Mouse (Mus musculus) midbrain, embryonic 13.5 days (tissue): ENCODE measurements around the gene Fhdc1. TPM values are rescaled to one million over a fixed set of nuclear protein-coding genes. Genes with fewer than 3 reads are reported as not detected.

ENCODE experiments used
- ATAC-seq: fragments of 200-750 bp; cut with Nextera tagmentation; 2 replicates; pipeline ENCODE4 v1.8.0; 2017; ENCODE audit warnings: mild to moderate bottlenecking, moderate TSS enrichment, moderate library complexity
- H3K27ac ChIP-seq: fragments of 300-500 bp; sonication (generic); 2 replicates; pipeline ENCODE4 v1.5.1; 2015; ENCODE audit warnings: inconsistent platforms, mild to moderate bottlenecking, moderate library complexity
- H3K27me3 ChIP-seq: fragments of 300-500 bp; sonication (generic); 2 replicates; pipeline ENCODE4 v1.6.1; 2015; ENCODE audit warnings: mild to moderate bottlenecking, inconsistent platforms
- H3K36me3 ChIP-seq: fragments of 300-500 bp; sonication (generic); 2 replicates; pipeline ENCODE4 v1.6.1; 2015; ENCODE audit warnings: mild to moderate bottlenecking, inconsistent platforms
- H3K4me1 ChIP-seq: fragments of 300-500 bp; sonication (generic); replicated peaks from 2 replicates; pipeline ENCODE4 v1.6.1; 2015; ENCODE audit warnings: inconsistent platforms
- H3K4me2 ChIP-seq: fragments of 300-500 bp; sonication (generic); replicated peaks from 2 replicates; pipeline ENCODE4 v1.6.1; 2015; ENCODE audit warnings: moderate library complexity, mild to moderate bottlenecking, inconsistent platforms
- H3K4me3 ChIP-seq: fragments of 300-500 bp; sonication (generic); replicated peaks from 2 replicates; pipeline ENCODE4 v1.5.1; 2015; ENCODE audit warnings: mild to moderate bottlenecking, inconsistent platforms
- H3K9ac ChIP-seq: fragments of 300-500 bp; sonication (generic); replicated peaks from 2 replicates; pipeline ENCODE4 v1.6.1; 2015; ENCODE audit warnings: mild to moderate bottlenecking, inconsistent platforms
- H3K9me3 ChIP-seq: fragments of 300-500 bp; sonication (generic); 2 replicates; pipeline ENCODE4 v1.6.1; 2016; ENCODE audit warnings: mild to moderate bottlenecking, inconsistent platforms
- WGBS: fragments of 180-500 bp; shearing (Covaris S2); methylation state at CpG from one replicate; pipeline ENCODE4 v1.1.7; 2015; 5-methylcytosine and 5-hydroxymethylcytosine counted together
- polyA plus RNA-seq: library from polyadenylated mRNA; unstranded; fragments of >200 nt; fragmentation: Nextera tagmentation; extraction: Ambion mirVana; gene quantifications from 2 replicates; pipeline ENCODE4 v1.2.1, GENCODE M21; 2015

The Fhdc1 gene
- polyA plus RNA-seq, 1 experiment from 2014 or later, result 3.5 TPM

DNA sequence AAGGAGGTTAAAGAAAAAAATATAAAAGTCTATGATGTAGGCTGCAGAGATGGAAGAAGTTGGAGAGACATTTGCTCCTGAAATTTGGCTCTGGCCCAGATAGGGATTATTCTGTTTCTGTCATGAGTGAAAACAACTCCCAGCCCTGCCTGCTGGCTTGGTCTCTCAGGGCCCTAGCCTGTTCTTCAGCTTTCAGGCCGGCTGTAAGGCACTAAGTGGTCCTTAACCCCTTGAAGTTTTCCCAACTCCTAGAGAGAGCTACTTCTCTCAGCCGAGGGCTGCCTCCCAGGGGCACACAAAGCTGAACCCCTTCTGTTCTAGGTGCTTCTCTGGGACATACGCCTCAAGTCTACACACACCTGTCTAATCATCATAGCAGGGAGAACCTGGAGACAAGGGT, 7.7 kb downstream of the Fhdc1 start:
- peaks cover 18% of the 10 kb centered on the region for H3K4me1 ChIP-seq
- peaks cover 21% of the 10 kb centered on the region for H3K27me3 ChIP-seq
- no peak overlapping the region for H3K4me3 ChIP-seq
- H3K9me3 ChIP-seq, result no peaks in the 10 kb centered on the region
- no peak overlapping the region for H3K27ac ChIP-seq
- no peaks in the 10 kb centered on the region for H3K36me3 ChIP-seq
- H3K9ac ChIP-seq, result no peak overlapping the region
- ATAC-seq, result no peak
- H3K4me2 ChIP-seq, result no peak overlapping the region
- WGBS, result 47% methylated on average over 3 of the region's 3 CpGs

DNA sequence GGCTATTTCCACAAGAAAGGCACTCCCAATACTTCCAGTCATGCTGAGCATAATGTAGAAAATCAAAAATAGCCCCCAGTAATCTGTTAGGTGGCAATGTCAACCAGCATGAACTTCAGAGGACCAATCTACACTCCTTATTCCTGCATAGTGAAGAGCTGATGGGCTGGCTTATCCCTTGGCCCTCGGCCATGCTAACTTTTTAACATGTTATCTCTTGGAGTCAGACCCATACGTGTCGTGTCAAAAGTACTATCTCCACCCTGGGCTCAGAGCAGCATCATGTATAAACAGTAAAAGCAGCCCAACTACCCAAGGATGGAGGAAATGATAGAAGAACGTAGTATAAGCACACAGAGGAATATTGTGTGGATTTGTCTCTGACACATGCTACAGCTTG, 9.1 kb downstream of the Fhdc1 start:
- ATAC-seq, result no peak
- WGBS, result 89% methylated on average over 4 of the region's 4 CpGs
- no peak overlapping the region for H3K27ac ChIP-seq

DNA sequence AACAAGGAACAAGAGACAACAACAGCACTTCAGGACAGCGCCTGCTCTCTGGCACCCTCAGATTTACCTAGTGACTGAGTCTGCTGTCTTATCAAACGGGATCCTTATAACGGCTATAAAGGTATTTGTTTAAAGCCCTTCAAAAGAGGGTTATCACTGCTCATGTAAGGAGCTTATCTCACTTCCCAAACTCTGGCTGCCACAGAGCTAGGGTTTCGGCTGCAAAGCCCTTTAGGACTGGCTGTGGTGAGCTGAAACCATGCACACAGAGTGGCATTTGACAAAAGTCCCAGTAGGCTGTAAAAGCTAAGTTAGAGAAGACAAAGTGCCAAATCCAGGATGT, 12.1 kb downstream of the Fhdc1 start:
- 19% methylated on average over 4 of the region's 4 CpGs for WGBS
- Histone ChIP-seq H3K4me2 (no peak overlapping the region), H3K4me1 (peaks cover 16% of the 10 kb centered on the region), H3K27me3 (no peaks in the 10 kb centered on the region), H3K9ac (no peak overlapping the region), H3K4me3 (no peak overlapping the region), H3K27ac (no peak overlapping the region), H3K36me3 (no peaks in the 10 kb centered on the region), H3K9me3 (no peaks in the 10 kb centered on the region)
- ATAC-seq, result no peak

More for the DNA sequence above, 9.1 kb downstream of the Fhdc1 start:
- no peaks in the 10 kb centered on the region for H3K9me3 ChIP-seq
- H3K4me3 ChIP-seq, result no peak overlapping the region
- H3K9ac ChIP-seq, result no peak overlapping the region
- no peaks in the 10 kb centered on the region for H3K36me3 ChIP-seq
- H3K4me1 ChIP-seq, result peaks cover 20% of the 10 kb centered on the region
- no peak overlapping the region for H3K4me2 ChIP-seq
- peaks cover 9% of the 10 kb centered on the region; the same call in 1 of the 2 replicates for H3K27me3 ChIP-seq

DNA sequence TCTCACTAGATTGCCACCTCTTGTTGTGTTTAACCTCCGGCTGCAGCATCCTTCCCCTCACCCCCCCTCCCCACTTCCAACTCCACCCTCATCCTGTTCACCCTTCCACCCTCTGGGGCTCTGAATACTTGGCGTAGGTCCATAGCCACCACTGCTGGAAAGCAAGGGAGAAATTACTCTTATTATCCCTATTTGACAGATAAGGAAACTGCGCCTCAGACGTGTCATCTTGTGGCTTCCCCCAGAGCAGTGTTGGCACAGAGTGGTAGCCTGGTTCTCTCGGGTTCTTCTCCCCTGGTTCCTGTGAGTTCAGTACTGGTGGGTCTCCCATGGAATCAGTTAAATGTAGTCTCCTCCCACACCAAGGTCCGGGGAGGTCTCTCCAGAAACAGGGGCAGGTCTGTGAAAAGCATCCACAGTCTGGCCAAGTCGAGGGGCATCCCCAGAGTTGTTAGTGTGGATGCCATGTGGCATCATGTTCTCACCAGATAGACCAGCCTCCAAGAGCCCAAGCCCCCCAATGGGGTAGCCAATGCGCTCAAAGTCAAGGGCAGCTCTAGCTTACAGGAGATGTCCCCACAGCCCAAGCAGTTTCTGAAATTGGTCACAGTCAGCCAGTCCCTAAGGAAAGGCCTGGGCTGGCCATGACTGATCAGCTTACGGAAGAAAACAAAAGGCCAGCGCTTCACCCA, 12.7 kb downstream of the Fhdc1 start:
- Histone ChIP-seq H3K4me1 (peaks cover 13% of the 10 kb centered on the region), H3K4me2 (no peak overlapping the region), H3K4me3 (no peak overlapping the region), H3K9me3 (no peaks in the 10 kb centered on the region), H3K36me3 (no peaks in the 10 kb centered on the region), H3K9ac (no peak overlapping the region), H3K27ac (no peak overlapping the region), H3K27me3 (no peaks in the 10 kb centered on the region)
- WGBS, result 56% methylated on average over 10 of the region's 10 CpGs
- ATAC-seq, result peak; percentile 43; the same call in 1 of the 2 replicates

DNA sequence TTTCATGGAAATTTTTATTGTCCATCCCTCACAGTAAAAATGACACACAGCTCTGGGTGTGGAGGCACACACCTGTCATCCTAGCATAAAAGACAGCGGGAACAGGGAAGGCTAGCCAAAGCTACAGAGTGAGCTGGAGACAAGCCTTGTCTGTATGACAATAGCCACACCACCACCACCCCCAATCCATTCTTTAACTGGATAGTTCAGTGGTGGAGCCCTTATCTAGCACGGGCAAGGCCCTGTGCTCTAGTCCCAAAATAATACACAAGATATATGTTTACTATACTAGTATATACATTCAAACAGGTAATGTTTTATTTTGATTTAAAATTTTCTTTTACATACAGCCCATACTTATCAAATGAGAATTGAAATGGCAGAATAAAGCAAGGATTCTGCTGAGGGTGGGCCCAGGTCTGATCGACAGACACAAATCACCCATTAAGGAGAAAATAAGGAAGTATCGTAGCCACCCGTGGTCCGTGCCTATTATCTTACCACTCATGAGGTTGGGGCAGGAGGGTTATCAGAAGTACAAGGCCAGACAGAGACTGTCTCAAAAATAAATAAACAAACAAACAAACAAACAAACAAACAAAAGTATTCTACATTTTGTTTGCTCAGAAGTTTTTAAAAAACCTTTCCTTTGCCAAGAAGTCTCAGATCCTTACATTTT, 14.3 kb downstream of the Fhdc1 start:
- Histone ChIP-seq H3K27ac (no peak overlapping the region), H3K9me3 (no peaks in the 10 kb centered on the region), H3K36me3 (no peaks in the 10 kb centered on the region), H3K4me1 (peaks cover 25% of the 10 kb centered on the region), H3K9ac (no peak overlapping the region), H3K4me2 (no peak overlapping the region), H3K4me3 (no peak overlapping the region), H3K27me3 (0 out of 2 replicates have a peak, but pooled peaks cover 2% of the 10 kb centered on the region)
- no peak for ATAC-seq
- WGBS, result 78% methylated on average over 6 of the region's 6 CpGs

DNA sequence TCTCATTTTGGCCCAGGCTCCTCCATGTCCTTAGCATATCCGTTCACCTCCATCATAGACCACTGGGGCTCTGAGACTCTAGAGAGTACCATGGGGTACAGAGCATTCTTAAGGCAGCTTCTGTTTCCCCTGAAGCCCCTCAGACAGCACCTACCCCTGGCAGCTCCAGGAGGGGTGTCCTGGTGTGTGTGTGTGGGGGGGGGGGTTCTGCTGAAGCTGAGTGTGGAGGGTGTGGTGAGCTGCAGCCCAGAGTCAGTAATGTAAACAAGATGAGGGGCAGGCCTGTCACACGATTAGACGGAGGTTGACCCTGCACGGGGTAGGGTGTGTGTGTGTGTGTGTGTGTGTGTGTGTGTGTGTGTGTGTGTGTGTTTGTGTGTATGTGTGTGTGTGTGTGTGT, 18.5 kb downstream of the Fhdc1 start:
- H3K27ac ChIP-seq, result no peak overlapping the region
- ATAC-seq, result peak; percentile 69; the same call in 1 of the 2 replicates
- H3K27me3 ChIP-seq, result 0 out of 2 replicates have a peak, but pooled peaks cover 6% of the 10 kb centered on the region
- peaks cover 21% of the 10 kb centered on the region for H3K4me1 ChIP-seq
- H3K4me3 ChIP-seq, result no peak overlapping the region
- no peaks in the 10 kb centered on the region for H3K9me3 ChIP-seq
- no peaks in the 10 kb centered on the region for H3K36me3 ChIP-seq
- no peak overlapping the region for H3K4me2 ChIP-seq
- H3K9ac ChIP-seq, result no peak overlapping the region
- 35% methylated on average over 4 of the region's 4 CpGs for WGBS

DNA sequence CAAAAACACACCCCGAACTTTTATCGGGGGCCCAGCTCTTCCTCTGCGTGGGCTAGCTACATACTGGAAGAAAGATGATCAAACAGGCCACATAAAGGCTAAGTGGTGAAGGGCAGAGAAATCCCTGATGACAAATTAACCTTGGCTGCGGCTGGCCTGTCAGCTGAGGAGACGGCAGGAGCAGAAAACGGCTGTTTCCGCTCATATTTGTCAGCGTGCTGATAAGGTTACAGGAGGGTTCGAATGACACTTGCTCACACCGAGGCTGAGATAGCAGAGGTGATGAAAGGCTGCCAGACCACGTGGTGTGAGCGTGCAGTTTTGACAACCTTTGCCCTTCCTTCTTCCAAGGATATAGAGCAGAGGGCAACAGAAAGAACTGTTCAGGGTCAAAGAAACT, 19.3 kb downstream of the Fhdc1 start:
- no peak overlapping the region for H3K4me2 ChIP-seq
- H3K36me3 ChIP-seq, result no peaks in the 10 kb centered on the region
- H3K9ac ChIP-seq, result no peak overlapping the region
- H3K27me3 ChIP-seq, result 0 out of 2 replicates have a peak, but pooled peaks cover 6% of the 10 kb centered on the region
- 38% methylated on average over 12 of the region's 12 CpGs for WGBS
- 0 out of 2 replicates have a peak, but pooled peaks have one; percentile 26 for ATAC-seq
- no peaks in the 10 kb centered on the region for H3K9me3 ChIP-seq
- H3K4me1 ChIP-seq, result peaks cover 21% of the 10 kb centered on the region
- H3K27ac ChIP-seq, result no peak overlapping the region
- H3K4me3 ChIP-seq, result no peak overlapping the region

DNA sequence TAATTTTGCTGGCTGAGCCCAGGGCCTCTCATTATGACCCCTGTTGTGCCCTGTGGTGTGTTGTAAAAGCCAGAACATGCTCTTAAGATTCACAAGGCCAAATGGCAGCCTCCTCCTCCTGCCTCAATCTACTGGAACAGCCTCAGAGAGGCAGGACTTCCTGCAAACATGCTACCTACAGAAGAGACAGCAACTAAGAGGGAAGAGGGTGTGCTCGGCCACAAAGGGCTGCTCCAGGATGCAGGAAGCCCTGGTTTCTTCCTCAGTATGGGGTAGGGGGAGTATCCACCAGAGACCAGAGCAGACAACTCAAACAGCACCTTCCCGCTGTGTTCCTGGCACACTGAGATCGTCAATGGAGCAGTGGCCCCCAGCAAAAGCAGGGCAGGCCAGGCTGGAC, 19.7 kb downstream of the Fhdc1 start:
- Histone ChIP-seq H3K27ac (no peak overlapping the region), H3K27me3 (0 out of 2 replicates have a peak, but pooled peaks cover 6% of the 10 kb centered on the region), H3K9me3 (no peaks in the 10 kb centered on the region), H3K9ac (no peak overlapping the region), H3K4me1 (peaks cover 21% of the 10 kb centered on the region), H3K36me3 (no peaks in the 10 kb centered on the region), H3K4me3 (no peak overlapping the region), H3K4me2 (no peak overlapping the region)
- no peak for ATAC-seq
- WGBS, result 38% methylated on average over 3 of the region's 3 CpGs

DNA sequence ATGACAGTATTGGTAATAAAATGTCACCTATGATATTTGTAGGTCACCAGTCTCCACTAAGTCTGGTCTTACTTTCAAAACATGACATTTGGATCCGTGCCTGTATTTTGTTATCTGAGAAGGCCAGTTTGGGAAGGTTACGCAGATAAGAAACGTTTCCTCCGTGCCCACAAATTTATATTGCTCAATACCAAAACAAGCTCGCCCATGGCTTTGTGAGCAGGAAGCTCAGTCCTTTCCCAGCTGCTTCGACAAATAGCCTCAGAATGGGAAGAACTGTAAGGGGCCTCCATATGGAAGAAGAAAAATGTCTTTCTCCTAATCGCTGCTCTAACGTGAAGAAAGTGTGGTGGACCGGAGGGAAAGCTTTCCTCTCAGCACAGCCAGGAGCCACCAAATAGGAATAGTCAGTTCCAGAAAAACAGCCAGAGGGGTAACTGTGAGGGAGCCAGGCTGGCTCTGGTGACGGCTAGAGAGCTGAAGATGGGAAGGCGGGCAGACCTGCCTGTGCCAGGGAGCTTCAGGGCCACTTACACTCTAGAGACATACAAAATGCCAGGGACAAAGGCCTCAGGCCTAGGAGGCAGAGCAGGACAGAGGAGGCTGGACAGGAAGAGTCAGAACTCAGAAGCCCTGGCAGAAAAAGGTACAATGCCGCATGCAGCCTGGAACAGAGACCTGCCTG, 24.4 kb downstream of the Fhdc1 start:
- Histone ChIP-seq H3K27ac (0 out of 2 replicates have a peak overlapping the region, but pooled peaks have one; percentile 44), H3K36me3 (no peaks in the 10 kb centered on the region), H3K4me3 (no peak overlapping the region), H3K9me3 (no peaks in the 10 kb centered on the region), H3K27me3 (0 out of 2 replicates have a peak, but pooled peaks cover 4% of the 10 kb centered on the region), H3K4me2 (no peak overlapping the region), H3K9ac (no peak overlapping the region), H3K4me1 (peaks cover 6% of the 10 kb centered on the region; the same call in 1 of the 2 replicates)
- 85% methylated on average over 12 of the region's 12 CpGs for WGBS
- ATAC-seq, result no peak

DNA sequence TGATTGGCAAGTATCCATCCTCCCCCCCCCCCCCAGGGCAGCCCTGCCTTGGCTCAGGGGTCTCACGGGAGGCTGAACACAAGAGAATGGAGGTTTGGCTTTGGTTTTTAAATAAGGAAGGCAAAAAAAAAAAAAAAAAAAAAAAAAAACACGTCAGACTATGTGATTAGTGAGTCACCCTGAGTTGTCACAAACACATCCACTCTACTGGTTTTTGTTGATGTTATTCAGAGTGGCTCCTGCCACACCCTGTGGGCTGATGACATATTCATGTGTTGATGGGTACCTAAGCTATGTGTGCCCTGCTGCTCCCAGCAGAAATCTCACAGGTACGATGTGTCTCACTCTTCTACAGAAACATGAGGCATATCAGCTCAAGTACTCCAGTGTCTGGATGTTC, 29.6 kb downstream of the Fhdc1 start:
- Histone ChIP-seq H3K27me3 (0 out of 2 replicates have a peak, but pooled peaks cover 3% of the 10 kb centered on the region), H3K9ac (no peak overlapping the region), H3K9me3 (no peaks in the 10 kb centered on the region), H3K27ac (no peak overlapping the region), H3K36me3 (peaks cover 3% of the 10 kb centered on the region; the same call in 1 of the 2 replicates), H3K4me1 (peaks cover 8% of the 10 kb centered on the region), H3K4me3 (no peak overlapping the region), H3K4me2 (no peak overlapping the region)
- 0 out of 2 replicates have a peak, but pooled peaks have one; percentile 27 for ATAC-seq
- 36% methylated on average over 3 of the region's 3 CpGs for WGBS

DNA sequence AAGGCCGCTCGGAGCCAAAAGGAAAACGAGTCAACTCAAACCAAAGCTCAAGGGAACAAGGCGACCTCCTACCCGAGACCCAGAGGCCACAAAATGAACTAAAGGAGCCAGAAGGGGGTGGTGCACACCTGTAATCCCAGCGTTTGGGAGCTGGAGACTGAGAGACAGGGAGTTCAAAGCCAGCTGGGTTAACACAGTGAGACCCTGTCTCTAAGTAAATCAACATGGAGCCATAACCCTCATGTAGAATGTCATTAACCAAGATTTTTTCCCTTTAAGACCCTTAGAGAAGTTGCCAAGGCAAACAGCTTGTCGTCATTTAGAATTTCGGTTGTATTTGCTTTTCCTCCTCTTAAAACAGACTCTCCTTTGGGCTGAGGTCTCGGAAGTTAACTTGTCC, 31.2 kb downstream of the Fhdc1 start:
- no peak overlapping the region for H3K27ac ChIP-seq
- WGBS, result 86% methylated on average over 9 of the region's 9 CpGs
- no peak overlapping the region for H3K4me3 ChIP-seq
- ATAC-seq, result no peak
- no peak overlapping the region for H3K9ac ChIP-seq
- H3K36me3 ChIP-seq, result peaks cover 11% of the 10 kb centered on the region; the same call in 1 of the 2 replicates
- H3K9me3 ChIP-seq, result no peaks in the 10 kb centered on the region
- H3K4me1 ChIP-seq, result peaks cover 8% of the 10 kb centered on the region
- peaks cover 7% of the 10 kb centered on the region; the same call in 1 of the 2 replicates for H3K27me3 ChIP-seq
- no peak overlapping the region for H3K4me2 ChIP-seq

DNA sequence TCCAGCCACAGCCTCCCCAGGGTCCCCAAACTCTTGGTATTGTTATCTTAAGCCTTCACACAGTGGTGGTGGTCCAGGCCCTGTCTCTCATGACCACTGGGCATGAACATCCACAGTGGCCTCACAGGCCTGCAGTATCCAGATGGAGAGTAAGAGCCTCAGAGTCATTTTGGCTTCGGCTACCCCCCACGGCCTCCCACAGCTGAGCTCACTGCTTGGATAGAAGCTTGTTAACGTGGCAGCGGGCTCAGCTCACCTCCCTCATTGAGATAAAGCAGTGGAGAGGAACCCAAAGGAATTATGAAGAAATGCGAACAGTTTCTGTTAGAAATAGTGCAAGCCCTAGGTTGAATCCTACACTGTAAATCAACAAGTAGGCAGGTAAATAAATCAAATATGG, 32.4 kb downstream of the Fhdc1 start:
- peaks cover 11% of the 10 kb centered on the region; the same call in 1 of the 2 replicates for H3K36me3 ChIP-seq
- H3K4me1 ChIP-seq, result peaks cover 8% of the 10 kb centered on the region
- no peak overlapping the region for H3K9ac ChIP-seq
- no peaks in the 10 kb centered on the region for H3K9me3 ChIP-seq
- no peak overlapping the region for H3K27ac ChIP-seq
- 66% methylated on average over 5 of the region's 5 CpGs for WGBS
- ATAC-seq, result no peak
- H3K4me2 ChIP-seq, result no peak overlapping the region
- H3K4me3 ChIP-seq, result no peak overlapping the region
- peaks cover 7% of the 10 kb centered on the region; the same call in 1 of the 2 replicates for H3K27me3 ChIP-seq
